Mouse (Mus musculus) heart, adult 9 months (tissue): ENCODE data around the gene Krtdap.
"Not testable (repeated sequence)": the region's sequence is repeated elsewhere in the genome, so short reads cannot be mapped to it uniquely, and the experiment has no call there.

Experiments used
- DNase-seq, 2 experiments: peaks; one replicate each; pipeline ENCODE4 v3.0.0; 2022; ENCODE audit warnings: low spot score in 2 of 2

Gene Krtdap

GRCm38 (mm10) chr7:30787377-30788022 is at the start of gene Krtdap:
Krtdap (plus strand) TSS chr7:30787896.
- no peak for DNase-seq

GRCm38 (mm10) chr7:30742570-30742969 is 45.1 kb upstream of the Krtdap start:
- DNase-seq: not testable (repeated sequence)

GRCm38 (mm10) chr7:30743617-30744016 is 44.1 kb upstream of the Krtdap start, which contains the start of gene Gapdhs:
Gapdhs (minus strand) TSS chr7:30743681.
- not testable (repeated sequence) for DNase-seq

GRCm38 (mm10) chr7:30744022-30744598 is 43.6 kb upstream of the Krtdap start:
- no peak for DNase-seq

- DNase-seq: no peak
Measured at GRCm38 (mm10) chr7:30747525-30748204, 40.0 kb upstream of the Krtdap start.

DNA sequence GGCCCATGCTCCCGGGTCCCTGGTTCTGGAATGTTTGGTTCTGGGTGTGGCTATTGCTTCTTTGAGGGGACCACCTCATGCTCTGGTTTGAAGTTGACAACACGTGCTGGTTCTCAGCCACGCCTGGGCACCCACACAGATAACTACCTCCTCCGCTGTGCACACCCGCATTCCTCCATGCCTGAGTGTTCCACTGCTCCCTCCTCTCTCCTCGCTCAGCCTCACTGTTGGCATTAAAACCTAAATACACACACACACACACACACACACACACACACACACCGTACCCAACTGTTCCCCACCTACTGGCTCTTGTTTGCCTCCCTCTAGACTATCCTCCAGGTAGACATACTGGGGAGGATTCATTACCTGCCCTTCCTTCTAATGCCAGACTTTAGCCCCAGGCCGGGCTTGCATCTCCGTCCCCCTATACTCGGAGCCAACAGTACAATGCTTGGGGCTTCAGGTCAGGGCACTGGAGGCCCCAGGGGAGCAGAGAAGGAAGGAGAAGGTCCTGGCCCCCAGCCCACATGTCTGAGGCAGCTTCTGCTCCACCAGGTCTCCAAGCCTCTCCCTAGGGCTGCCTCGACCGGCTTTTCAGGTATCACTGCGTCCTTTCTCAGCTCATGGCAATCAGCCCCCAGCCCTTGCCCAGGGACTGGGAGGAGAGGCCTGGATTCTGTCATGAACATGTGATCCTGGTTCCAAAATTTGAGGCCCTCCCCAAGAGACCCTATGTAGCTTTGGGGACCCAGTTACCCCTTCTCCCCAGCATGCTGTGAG is 37.7 kb upstream of the Krtdap start:
- DNase-seq: no peak

GRCm38 (mm10) chr7:30751086-30751669 is 36.5 kb upstream of the Krtdap start, which contains the start of gene Sbsn:
Sbsn (plus strand) TSS chr7:30751471.
- no peak for DNase-seq

GRCm38 (mm10) chr7:30757001-30757400 is 30.7 kb upstream of the Krtdap start:
- DNase-seq: no peak

- no peak for DNase-seq
Measured at GRCm38 (mm10) chr7:30758853-30759252, 28.8 kb upstream of the Krtdap start.

- DNase-seq: peak in 1 of 2 experiments; percentile 12
Measured at GRCm38 (mm10) chr7:30761769-30762352, 25.8 kb upstream of the Krtdap start.

DNA sequence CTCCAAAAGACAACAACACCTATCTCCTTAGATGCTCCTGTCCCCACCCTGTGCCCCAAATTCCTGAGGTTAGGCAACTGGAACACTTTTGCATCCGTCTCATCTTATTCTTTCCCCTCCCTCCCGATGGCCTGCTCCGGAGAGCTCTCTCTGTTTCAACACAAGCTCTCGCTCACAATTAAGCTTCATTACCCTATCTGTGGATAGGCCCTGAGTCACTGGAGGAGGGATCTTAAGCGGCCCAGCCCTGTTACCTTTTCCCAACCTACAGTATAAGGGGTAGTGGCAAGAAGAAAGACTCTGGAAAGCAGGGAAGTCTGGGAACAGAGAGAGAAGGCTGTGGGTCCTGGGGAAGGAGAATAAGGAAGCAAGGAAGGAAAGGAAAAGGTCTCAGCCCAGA is 24.2 kb upstream of the Krtdap start, which contains the start of gene Dmkn:
TSS of gene Dmkn (plus strand) at position 301 of the 400 bp plus-strand sequence.
- no peak for DNase-seq

- DNase-seq: no peak
Measured at GRCm38 (mm10) chr7:30765173-30765572, 22.5 kb upstream of the Krtdap start.

GRCm38 (mm10) chr7:30766408-30766807 is 21.3 kb upstream of the Krtdap start:
- no peak for DNase-seq

DNA sequence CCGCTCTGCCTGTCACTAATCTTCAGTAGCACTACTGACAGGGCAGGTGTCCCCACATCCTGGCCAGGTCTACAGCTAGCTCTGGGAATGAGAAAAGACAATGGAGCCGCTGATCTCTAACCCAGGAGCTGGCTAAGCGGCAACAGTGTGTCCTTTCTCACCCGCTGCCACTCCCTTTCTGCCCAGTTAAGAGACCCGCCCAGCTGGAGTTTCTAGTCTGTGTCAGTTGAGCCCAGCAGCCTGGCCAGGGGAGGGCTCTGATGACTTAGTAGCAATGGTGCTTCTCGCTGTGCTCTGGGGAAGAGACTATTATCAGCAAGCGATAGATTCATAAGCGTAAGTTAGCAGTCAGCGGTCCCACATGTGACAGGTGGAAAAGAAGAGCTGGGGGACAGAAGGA is 18.5 kb upstream of the Krtdap start:
- no peak for DNase-seq

DNA sequence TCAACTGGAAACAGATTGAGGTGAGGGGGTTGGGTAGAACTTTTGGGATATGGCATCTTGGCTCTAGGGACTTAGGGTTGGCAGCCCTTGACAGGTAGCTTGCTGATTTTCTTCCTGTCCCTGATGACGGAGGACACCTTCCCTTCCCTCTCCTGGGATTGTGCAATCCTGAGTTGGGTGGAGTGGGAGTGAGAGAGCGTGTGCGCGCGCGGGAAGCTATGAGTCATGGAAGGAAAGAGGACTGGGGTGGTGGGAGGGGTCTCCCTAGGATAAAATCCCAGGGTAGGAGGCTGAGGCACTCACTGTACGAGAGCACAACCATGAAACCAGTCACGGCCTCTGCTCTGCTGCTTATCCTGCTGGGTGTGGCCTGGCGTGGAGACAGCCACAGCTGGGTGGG is 11.6 kb upstream of the Krtdap start:
- no peak for DNase-seq

- no peak for DNase-seq
Measured at GRCm38 (mm10) chr7:30777081-30777579, 10.6 kb upstream of the Krtdap start.

DNA sequence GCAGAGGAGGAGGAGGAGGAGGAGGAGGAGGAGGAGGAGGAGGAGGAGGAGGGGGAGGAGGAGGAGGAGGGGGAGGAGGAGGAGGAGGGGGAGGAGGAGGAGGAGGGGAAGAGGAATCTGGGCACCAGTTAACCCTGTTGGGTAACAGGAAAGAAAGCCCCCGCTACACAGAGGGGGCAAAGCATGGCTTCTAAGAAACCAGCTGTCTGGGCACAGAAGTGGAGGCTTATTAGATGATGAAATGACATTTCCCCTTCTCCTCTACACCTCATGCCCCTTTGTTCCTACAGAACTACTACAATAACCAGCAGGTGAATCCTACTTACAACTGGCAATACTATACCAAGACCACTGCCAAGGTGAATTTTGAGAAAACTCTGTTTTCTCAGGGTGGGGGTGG is 9.8 kb upstream of the Krtdap start:
- no peak for DNase-seq

DNA sequence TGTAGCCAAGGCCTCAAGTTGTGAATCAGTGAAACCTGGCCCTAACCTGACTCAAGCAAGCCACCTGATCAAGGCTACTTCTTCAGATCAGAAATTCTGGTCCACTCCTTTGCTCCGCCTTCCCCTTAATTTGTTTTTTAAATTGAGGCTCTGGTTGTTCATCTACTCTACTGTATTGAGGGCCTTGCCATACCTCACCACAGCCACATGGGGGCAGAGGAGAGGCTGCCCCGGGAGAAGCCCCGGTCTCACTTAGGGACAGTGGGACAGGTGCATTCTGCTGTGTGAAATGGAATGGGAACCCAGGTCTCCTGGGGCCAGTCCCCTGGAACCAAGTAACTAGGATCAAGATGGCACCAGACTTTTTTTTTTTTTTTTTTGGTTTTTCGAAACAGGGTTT is 5.9 kb upstream of the Krtdap start:
- no peak for DNase-seq

GRCm38 (mm10) chr7:30782658-30783057 is 5.0 kb upstream of the Krtdap start:
- no peak for DNase-seq

GRCm38 (mm10) chr7:30785154-30785553 is 2.5 kb upstream of the Krtdap start:
- DNase-seq: no peak
